Mouse (Mus musculus) adipocyte (in vitro differentiated cells): ENCODE measurements around the gene Mplkip.

Source experiments
- DNase-seq: peaks from one replicate; pipeline ENCODE4 v3.0.0-alpha.2; 2016; ENCODE audit warnings: low spot score

Mplkip gene

GRCm38 (mm10) chr13:17694911-17695699, at the start of gene Mplkip, which contains the start of gene Sugct:
Mplkip (plus strand) TSS chr13:17695192.
Sugct (minus strand) TSS chr13:17695553.
- peak; percentile 100 for DNase-seq

- DNase-seq = no peak
These were observed 27.6 kb upstream of the Mplkip start for GRCm38 (mm10) chr13:17667380-17667779.

- DNase-seq = no peak
These were observed 23.9 kb upstream of the Mplkip start for GRCm38 (mm10) chr13:17671122-17671521.

GRCm38 (mm10) chr13:17689461-17689860, 5.5 kb upstream of the Mplkip start:
- DNase-seq = no peak

- DNase-seq = peak; percentile 69
These were observed 4.3 kb upstream of the Mplkip start for GRCm38 (mm10) chr13:17690686-17691085.

- DNase-seq = no peak
These were observed 3.6 kb upstream of the Mplkip start for GRCm38 (mm10) chr13:17691436-17691835.

GRCm38 (mm10) chr13:17693816-17694215, 1.2 kb upstream of the Mplkip start:
- peak; percentile 28 for DNase-seq

GRCm38 (mm10) chr13:17694414-17694813, 578 bp upstream of the Mplkip start:
- peak; percentile 46 for DNase-seq

- DNase-seq = peak; percentile 36
These were observed 1.0 kb downstream of the Mplkip start for GRCm38 (mm10) chr13:17695898-17696580.

GRCm38 (mm10) chr13:17700090-17700715, 5.2 kb downstream of the Mplkip start:
- no peak for DNase-seq

- no peak for DNase-seq
These were observed 6.3 kb downstream of the Mplkip start for GRCm38 (mm10) chr13:17701322-17701721.

GRCm38 (mm10) chr13:17702311-17702710, 7.3 kb downstream of the Mplkip start:
- DNase-seq = no peak

GRCm38 (mm10) chr13:17705188-17705826, 10.3 kb downstream of the Mplkip start:
- DNase-seq = no peak

GRCm38 (mm10) chr13:17708784-17709311, 13.9 kb downstream of the Mplkip start:
- DNase-seq = no peak

GRCm38 (mm10) chr13:17717357-17717756, 22.4 kb downstream of the Mplkip start:
- DNase-seq = no peak

- no peak for DNase-seq
These were observed 32.9 kb downstream of the Mplkip start for GRCm38 (mm10) chr13:17727922-17728321.

- DNase-seq = no peak
These were observed 33.8 kb downstream of the Mplkip start for GRCm38 (mm10) chr13:17728798-17729197.
